17 mouse cellular contexts compared by ENCODE assay signal in the genomic region with DNA sequence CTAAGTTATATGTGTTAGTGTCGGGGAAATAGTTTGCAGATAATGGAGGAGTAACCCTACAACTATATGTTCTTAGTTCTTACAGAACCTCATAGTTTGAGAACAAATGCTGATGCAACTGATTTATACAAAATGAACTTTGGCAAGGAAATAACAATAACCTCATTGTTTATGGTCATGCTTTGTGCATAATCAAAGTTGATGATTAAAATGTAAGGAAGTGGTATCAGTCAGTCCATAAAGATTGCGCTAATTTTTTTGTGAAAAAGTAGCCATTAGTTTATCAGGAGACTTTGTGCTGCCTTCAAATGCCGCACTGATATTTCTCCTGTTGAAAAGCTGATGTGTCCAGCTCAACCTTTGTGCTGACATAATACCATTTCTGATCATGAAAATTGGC.
"Had no signal": no experiment of that assay in that cellular context is flagged by ENCODE, and none has a peak within 500 bp of the region (broad histone marks: within the 10 kb centered on the region; RNA-seq: fewer than 3 reads in every experiment).

No protein-coding gene starts in this region.

- DNase-seq: lung, adult 18-20 months; lung, embryonic 14.5 days; lung, postnatal 10 days; lung, postnatal 4 days; midbrain, embryonic 14.5 days; retina, postnatal 1 day; right cerebral cortex, adult 18-20 months; right cerebral cortex, postnatal 25 days; right cerebral cortex, postnatal 4 days; spleen, adult 18-20 months; thymus, adult 18-20 months; thymus, postnatal 14 days; thymus, postnatal 36 days had no signal

- H3K27ac ChIP-seq: midbrain, embryonic 10.5 days; neural tube, embryonic 12.5 days had no signal

- H3K27me3 ChIP-seq: neural tube, embryonic 12.5 days had no signal

- H3K4me3 ChIP-seq: midbrain, embryonic 10.5 days; myocyte; neural tube, embryonic 12.5 days had no signal

- ATAC-seq: midbrain, embryonic 16.5 days had no signal

- H3K4me2 ChIP-seq: lung, embryonic 14.5 days; neural tube, embryonic 12.5 days had no signal

- H3K4me1 ChIP-seq: midbrain, embryonic 10.5 days; neural tube, embryonic 12.5 days had no signal

- H3K9ac ChIP-seq: lung, embryonic 14.5 days; neural tube, embryonic 12.5 days had no signal
